Mouse (Mus musculus) embryonic facial prominence, embryonic 11.5 days (tissue): ENCODE data around the gene Helt. TPM values are rescaled to one million over a fixed set of nuclear protein-coding genes. Genes with fewer than 3 reads are reported as not detected.
A peak's percentile ranks its signal among the peaks of the same experiment; 100 is the strongest.

ENCODE experiments used
- ATAC-seq: fragments of 200-750 bp; cut with Nextera tagmentation; replicated peaks from 2 replicates; pipeline ENCODE4 v1.8.0; 2017; ENCODE audit warnings: low read depth; ENCODE audit not compliant: insufficient number of reproducible peaks, low FRiP score, low TSS enrichment
- DNase-seq: peaks from one replicate; pipeline ENCODE4 v3.0.0-alpha.2; 2015; ENCODE audit warnings: low spot score
- H3K27ac ChIP-seq: fragments of 300-500 bp; sonication (generic); replicated peaks from 2 replicates; pipeline ENCODE4 v1.5.1; 2014; ENCODE audit warnings: mild to moderate bottlenecking, low read depth, low read length, control low read depth
- H3K27me3 ChIP-seq: fragments of 300-500 bp; sonication (generic); 2 replicates; pipeline ENCODE4 v1.6.1; 2014; ENCODE audit warnings: mild to moderate bottlenecking, low read length, moderate library complexity, mixed read lengths; ENCODE audit not compliant: control insufficient read depth, insufficient read depth
- H3K36me3 ChIP-seq: fragments of 300-500 bp; sonication (generic); replicated peaks from 2 replicates; pipeline ENCODE4 v1.6.1; 2014; ENCODE audit warnings: low read depth, mild to moderate bottlenecking, low read length, moderate library complexity, mixed read lengths; ENCODE audit not compliant: control insufficient read depth, insufficient read depth
- H3K4me1 ChIP-seq: fragments of 300-500 bp; sonication (generic); 2 replicates; pipeline ENCODE4 v1.6.1; 2014; ENCODE audit warnings: low read length, mixed read lengths; ENCODE audit not compliant: control insufficient read depth, insufficient read depth
- H3K4me2 ChIP-seq: fragments of 300-500 bp; sonication (generic); 2 replicates; pipeline ENCODE4 v1.6.1; 2014; ENCODE audit warnings: low read depth, mild to moderate bottlenecking, control low read depth, low read length, moderate library complexity
- H3K4me3 ChIP-seq: fragments of 300-500 bp; sonication (generic); 2 replicates; pipeline ENCODE4 v1.5.1; 2014; ENCODE audit warnings: low read depth, low read length, control low read depth
- H3K9ac ChIP-seq: fragments of 300-500 bp; sonication (generic); replicated peaks from 2 replicates; pipeline ENCODE4 v1.6.1; 2014; ENCODE audit warnings: mild to moderate bottlenecking, control low read depth, low read length
- H3K9me3 ChIP-seq: fragments of 300-500 bp; sonication (generic); replicated peaks from 2 replicates; pipeline ENCODE4 v1.6.1; 2016; ENCODE audit warnings: mild to moderate bottlenecking, low read length, inconsistent platforms, mixed read lengths; ENCODE audit not compliant: control insufficient read depth
- WGBS: fragments of 180-500 bp; shearing (Covaris S2); extraction: QIAGEN DNeasy Blood & Tissue Kit; methylation state at CpG from one replicate; pipeline ENCODE4 v1.1.7; 2014; 5-methylcytosine and 5-hydroxymethylcytosine counted together
- polyA plus RNA-seq: library from polyadenylated mRNA; unstranded; fragments of >200 nt; fragmentation: Nextera tagmentation; extraction: Ambion mirVana; gene quantifications from 2 replicates; pipeline ENCODE4 v1.2.1, GENCODE M21; 2014

Gene Helt
- polyA plus RNA-seq, 1 experiment from 2014 or later, result 1.9 TPM

- 39% methylated on average over 10 of the region's 10 CpGs for WGBS
- H3K4me3 ChIP-seq, result no peak overlapping the region
- no peak overlapping the region for H3K9ac ChIP-seq
- ATAC-seq, result no peak
- DNase-seq, result peak; percentile 70
- H3K27me3 ChIP-seq, result no peaks in the 10 kb centered on the region
- H3K9me3 ChIP-seq, result no peaks in the 10 kb centered on the region
- H3K4me2 ChIP-seq, result no peak overlapping the region
- no peaks in the 10 kb centered on the region for H3K4me1 ChIP-seq
- no peak overlapping the region; the same call in 1 of the 2 replicates for H3K27ac ChIP-seq
- H3K36me3 ChIP-seq, result no peaks in the 10 kb centered on the region
These were observed 42.9 kb downstream of the Helt start for GRCm38 (mm10) chr8:46251561-46251960.

GRCm38 (mm10) chr8:46246346-46246745 lies 48.1 kb downstream of the Helt start:
- WGBS, result 56% methylated on average over 11 of the region's 11 CpGs
- Histone ChIP-seq H3K36me3 (no peaks in the 10 kb centered on the region), H3K4me2 (no peak overlapping the region), H3K27me3 (no peaks in the 10 kb centered on the region), H3K9me3 (no peaks in the 10 kb centered on the region), H3K4me3 (no peak overlapping the region), H3K27ac (no peak overlapping the region), H3K4me1 (no peaks in the 10 kb centered on the region), H3K9ac (no peak overlapping the region)
- no peak for DNase-seq
- no peak for ATAC-seq

GRCm38 (mm10) chr8:46242946-46243345 lies 51.5 kb downstream of the Helt start:
- Histone ChIP-seq H3K9ac (no peak overlapping the region), H3K4me3 (no peak overlapping the region), H3K27ac (no peak overlapping the region), H3K4me2 (no peak overlapping the region), H3K27me3 (no peaks in the 10 kb centered on the region), H3K9me3 (no peaks in the 10 kb centered on the region), H3K4me1 (no peaks in the 10 kb centered on the region), H3K36me3 (no peaks in the 10 kb centered on the region)
- ATAC-seq (no peak), DNase-seq (peak; percentile 41)
- WGBS, result 16% methylated on average over 7 of the region's 7 CpGs

Other genes with a start within 250 kb of the Helt start
- 25.5 and 32.9 TPM in 2 replicates for gene Cfap97, start 142.9 kb downstream of the Helt start, polyA plus RNA-seq
- gene Snx25, start 142.5 kb downstream of the Helt start, polyA plus RNA-seq, result 6.5 and 7.4 TPM in 2 replicates
- gene Slc25a4, start 83.4 kb downstream of the Helt start, polyA plus RNA-seq, result 508 and 538 TPM in 2 replicates
- 11.7 and 13.8 TPM in 2 replicates for gene Acsl1, start 176.4 kb upstream of the Helt start, polyA plus RNA-seq